Mouse (Mus musculus) layer of hippocampus, adult 8-10 months (tissue): ENCODE data around the gene Acy3. TPM values are rescaled to one million over a fixed set of nuclear protein-coding genes. Genes with fewer than 3 reads are reported as not detected.
"Not testable (repeated sequence)": the region's sequence is repeated elsewhere in the genome, so short reads cannot be mapped to it uniquely, and the experiment has no call there.

Experiments
- DNase-seq, 2 experiments: peaks; one replicate each; pipeline ENCODE4 v3.0.0; 2022; ENCODE audit warnings: low spot score in 2 of 2
- total RNA-seq, 4 experiments: library from RNA; stranded (reverse); gene quantifications; 2 replicates each; pipeline ENCODE4 v1.2.4; 2022

Acy3 gene
- 1 to 10 TPM; 1.5 to 2.7 (median 1.7) TPM for total RNA-seq

DNA sequence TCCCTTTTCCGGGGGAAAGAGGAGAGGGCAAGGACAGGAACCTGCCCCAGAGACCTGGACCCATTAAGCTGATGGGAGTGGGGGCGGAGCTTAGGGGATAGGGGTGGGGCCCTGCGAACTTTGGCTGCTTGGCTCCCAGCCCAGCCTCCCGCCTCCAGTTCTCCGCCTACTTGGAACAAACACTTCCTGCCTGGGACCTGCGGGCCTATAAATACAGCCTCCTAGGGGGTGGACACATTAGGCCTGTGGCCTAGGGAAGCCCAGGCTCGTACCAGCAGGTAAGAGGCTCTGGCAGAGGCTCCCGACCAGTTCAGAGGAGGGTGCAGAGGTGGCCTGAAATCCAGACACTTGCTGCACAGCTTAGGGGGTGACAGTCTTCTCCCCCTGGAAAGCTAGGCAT is at the start of gene Acy3:
Gene Acy3, plus strand, starts transcription at position 237 of the 400 bp plus-strand sequence.
- peak in 1 of 2 experiments; percentile 47 for DNase-seq

DNA sequence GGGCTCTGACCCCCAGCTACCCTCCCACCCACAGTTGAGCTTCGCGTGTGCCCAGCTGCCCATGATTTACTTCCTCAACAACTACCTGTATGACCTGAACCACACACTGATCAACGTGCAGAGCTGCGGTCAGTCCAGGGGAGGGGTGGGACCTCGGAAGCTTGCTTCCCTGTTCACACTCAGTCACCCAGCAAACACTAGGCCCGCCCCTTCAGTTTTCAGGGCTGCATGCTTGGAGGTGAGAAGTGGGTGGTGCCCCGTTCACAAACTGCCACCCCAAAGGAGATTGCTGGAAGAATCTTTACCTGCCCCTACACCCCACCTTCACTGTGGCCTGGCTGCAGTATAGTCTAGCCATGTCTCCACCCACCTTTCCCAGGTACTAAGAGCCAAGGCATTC is 44.1 kb upstream of the Acy3 start:
- DNase-seq: no peak

GRCm38 (mm10) chr19:3942986-3943735 is 43.2 kb upstream of the Acy3 start:
- no peak for DNase-seq

DNA sequence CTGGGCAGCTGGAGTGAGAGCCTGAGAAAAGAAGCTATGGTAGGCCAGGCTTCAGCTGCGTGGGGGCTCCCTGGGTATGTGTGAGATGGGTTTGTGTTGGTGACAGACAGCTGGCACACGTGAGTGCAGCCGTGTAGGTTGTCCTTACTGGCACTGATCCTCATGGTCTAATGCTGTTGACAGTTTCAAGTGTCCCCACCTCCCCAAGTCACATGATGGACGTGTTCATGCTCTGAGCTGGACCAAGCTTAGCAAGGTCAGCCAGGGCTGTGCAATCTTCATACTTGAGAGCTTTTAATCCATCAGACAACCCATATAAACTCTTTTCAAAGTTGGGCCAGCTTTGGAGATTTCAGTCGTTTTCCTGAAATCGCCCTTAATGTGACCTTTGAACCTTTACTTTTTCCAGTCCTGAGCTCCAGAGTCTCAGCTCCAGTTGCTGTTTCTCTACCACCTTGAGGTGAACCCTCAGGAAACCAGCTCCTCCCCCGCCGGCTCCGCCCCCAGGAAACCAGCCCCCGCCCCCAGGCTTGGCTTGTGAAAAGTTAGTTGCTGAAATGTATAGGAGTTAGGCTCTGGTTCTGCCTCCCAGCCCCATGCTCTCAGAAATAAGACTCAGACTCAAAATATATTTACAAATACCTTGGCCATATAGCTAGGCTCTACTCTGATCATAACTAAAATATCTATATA is 40.4 kb upstream of the Acy3 start:
- DNase-seq: no peak

GRCm38 (mm10) chr19:3946715-3947114 is 39.7 kb upstream of the Acy3 start:
- peak in 1 of 2 experiments; percentile 66 for DNase-seq

- DNase-seq: no peak
Observed at GRCm38 (mm10) chr19:3947813-3948212, 38.6 kb upstream of the Acy3 start.

DNA sequence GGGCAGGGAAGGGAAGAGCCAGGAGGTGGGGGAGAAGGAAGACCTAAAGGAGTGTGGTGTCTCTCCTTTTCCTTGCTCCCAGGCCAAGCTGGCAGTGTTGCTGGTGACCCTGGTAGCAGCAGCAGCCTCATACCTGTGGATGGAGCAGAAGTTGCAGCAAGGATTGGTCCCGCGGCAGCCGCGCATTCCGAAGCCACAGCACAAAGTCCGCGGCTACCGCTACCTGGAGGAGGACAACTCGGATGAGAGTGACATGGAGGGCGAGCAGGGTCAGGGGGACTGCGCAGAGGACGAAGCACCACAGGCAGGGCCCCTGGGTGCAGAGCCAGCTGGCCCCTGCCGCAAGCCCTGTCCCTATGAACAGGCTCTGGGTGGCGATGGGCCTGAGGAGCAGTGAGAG is 37.8 kb upstream of the Acy3 start:
- no peak for DNase-seq

GRCm38 (mm10) chr19:3950331-3950730 is 36.0 kb upstream of the Acy3 start:
- no peak for DNase-seq

GRCm38 (mm10) chr19:3951461-3951860 is 34.9 kb upstream of the Acy3 start:
- DNase-seq: no peak

DNA sequence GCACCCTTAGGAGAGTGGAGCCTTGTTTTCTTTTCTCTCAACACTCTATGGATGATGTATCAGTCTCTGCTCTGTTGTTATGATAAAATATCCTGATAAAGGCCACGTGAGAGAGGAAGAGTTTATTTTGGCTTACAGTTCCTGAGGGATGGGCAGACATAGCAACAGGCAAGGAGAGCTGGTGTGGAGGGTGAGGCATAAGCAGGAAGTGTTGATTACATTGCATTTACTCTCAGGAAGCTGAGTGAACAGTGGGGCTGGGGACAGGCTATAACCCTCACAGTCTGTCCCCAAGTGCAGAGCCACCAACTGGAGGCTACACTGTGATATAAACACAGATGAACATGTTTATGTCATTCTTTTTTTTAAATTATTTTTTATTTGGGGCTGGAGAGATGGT is 34.3 kb upstream of the Acy3 start:
- no peak for DNase-seq

- DNase-seq: no peak
Observed at GRCm38 (mm10) chr19:3955033-3955432, 31.3 kb upstream of the Acy3 start.

GRCm38 (mm10) chr19:3955804-3956203 is 30.6 kb upstream of the Acy3 start:
- DNase-seq: no peak

DNA sequence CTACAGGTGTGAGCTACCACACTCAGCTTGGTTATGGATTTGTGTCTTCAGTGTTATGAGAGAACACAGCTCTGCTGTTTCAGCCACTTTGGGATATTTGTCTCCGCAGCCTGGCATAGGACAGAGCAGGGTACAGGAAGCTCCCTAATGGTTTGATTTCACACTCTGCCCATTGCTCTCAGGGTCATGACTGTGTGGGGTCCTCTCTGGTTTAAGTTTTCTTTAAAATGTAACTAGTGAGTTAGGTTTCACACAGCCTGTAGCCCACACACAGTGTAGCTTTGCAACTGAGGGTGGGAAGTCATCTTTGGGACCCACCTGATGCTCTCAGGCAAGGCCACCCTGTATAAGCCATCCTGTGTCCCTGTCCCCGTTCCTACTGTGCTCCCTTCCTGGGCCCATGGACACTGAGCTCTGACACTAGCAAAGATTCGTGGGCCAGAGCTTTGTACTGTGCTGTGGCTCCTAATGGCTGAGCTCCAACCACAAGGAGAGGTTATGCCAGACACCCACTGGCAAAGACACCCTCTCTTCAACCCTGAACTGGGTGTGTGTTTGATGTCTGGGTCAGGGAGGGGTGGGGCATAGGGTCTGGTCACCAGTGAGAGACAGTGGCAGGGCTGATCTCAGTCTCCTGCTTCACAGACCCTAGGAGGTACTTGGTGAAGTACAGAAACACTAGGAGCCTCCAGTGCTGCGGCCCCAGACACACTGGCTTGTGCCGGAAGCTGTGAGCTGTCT is 28.9 kb upstream of the Acy3 start:
- not testable (repeated sequence) for DNase-seq

DNA sequence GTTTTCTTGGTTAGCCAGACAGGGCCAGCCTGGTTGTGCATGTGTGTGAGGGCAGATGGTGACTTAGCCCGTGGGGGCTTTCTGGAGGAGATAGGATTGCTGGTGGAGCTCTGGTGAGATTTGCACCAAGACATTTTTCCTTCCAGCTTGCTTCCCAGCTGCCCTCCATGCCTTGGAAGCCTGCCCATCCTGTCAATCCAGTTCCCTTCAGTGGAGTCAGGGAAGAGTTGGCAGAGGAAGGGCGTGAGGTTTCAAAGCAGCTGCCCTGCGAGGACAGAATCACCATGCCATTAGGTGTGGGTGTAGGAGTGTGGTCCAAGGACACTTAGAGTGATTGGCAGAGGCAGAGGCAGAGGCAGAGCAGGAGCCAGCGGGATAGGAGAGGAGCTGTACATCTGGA is 27.9 kb upstream of the Acy3 start, which contains the start of gene Aldh3b3:
Gene Aldh3b3, plus strand, starts transcription at position 176 of the 400 bp plus-strand sequence.
- DNase-seq: no peak

- no peak for DNase-seq
Observed at GRCm38 (mm10) chr19:3959030-3959429, 27.3 kb upstream of the Acy3 start.

GRCm38 (mm10) chr19:3960211-3960610 is 26.2 kb upstream of the Acy3 start:
- DNase-seq: no peak

GRCm38 (mm10) chr19:3961805-3962204 is 24.6 kb upstream of the Acy3 start:
- not testable (repeated sequence) for DNase-seq

DNA sequence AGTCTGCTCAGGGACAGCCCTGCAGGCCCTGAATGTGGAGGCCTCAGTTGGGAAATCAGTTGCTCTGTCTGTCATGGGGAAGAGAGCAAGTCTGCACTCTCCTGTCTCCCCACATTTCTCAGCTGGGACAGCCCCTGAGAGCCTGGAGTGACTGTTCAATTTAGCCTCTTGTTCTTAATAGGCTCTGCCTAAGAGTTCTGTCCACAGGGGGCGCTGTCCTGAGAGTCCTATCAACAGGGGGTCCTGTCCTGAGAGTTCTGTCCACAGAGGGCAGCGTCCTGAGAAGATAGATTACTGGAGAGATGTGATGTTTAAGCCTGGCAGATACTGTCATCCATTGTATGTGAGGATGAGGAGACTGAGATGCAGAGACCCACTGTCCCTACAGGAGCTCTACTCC is 23.9 kb upstream of the Acy3 start:
- no peak for DNase-seq

DNA sequence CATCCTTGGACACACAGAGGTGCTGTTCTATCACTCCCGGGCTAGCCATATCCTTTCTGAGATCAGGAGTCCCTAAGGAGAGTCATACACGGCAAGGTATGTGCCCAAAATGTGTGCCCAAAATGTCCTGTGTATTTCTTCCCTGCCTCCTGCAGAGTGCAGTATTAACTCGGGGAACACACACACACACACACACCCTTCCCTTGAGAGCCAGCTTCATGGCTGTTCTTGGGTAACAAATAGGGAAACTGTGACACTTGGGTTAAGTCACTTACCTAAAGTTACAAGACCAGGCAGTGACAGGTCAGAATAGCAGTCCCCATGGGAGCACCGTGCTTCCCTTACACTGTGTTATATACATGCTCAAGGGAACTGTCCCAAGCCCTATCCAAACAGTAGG is 22.3 kb upstream of the Acy3 start:
- DNase-seq: no peak

GRCm38 (mm10) chr19:3966330-3967075 is 19.9 kb upstream of the Acy3 start:
- no peak for DNase-seq

DNA sequence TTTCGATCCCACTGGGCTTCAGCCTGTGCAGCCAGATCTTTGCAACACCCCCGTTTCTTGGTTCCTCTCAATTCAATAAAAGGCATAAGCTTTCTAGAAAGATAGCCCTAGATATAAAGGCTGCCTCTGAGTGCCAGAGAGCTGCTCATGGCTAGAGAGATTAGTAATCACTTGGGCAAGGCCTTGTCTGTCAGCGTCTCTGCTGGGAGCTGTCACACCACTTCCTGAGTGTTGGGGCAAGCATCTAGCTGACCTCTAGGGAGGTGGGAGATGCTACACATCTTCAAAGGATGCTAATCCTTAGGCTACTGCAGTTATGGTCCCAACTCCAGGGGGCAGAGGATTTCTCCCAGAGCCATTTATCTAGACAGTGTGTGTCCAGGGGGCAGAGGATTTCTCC is 19.1 kb upstream of the Acy3 start:
- no peak for DNase-seq
